Mouse (Mus musculus): Measurements from ENCODE around the gene Grb2. TPM values are rescaled to one million over a fixed set of nuclear protein-coding genes. Genes with fewer than 3 reads are reported as not detected.

The Grb2 gene
- polyA plus RNA-seq, 1 experiment from 2014 or later: 54.2 TPM

DNA sequence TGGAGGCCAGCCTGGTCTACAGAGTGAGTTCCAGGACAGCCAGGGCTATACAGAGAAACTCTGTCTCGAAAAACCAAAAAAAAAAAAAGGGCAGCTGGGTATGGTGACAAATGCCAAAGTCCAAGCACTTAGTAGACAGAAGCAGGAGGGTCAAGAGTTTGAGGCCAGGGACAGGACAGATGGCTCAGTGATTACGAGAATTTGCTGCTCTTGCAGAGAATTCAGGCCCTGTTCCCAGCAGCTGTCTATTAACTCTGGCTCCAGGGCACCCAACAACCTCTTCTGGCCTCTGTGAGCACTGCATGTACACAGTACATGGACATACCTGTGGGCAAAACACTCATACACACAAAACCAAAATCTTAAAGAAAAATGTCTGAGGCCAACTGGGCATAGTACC lies 90.4 kb downstream of the Grb2 start:
- H3K4me3 ChIP-seq (ENCODE audit: low read depth, low read length): no peak overlapping the region
- no peak overlapping the region for H3K9ac ChIP-seq (ENCODE audit: low read length)
- ATAC-seq (ENCODE audit: low FRiP score, low TSS enrichment) (no peak), DNase-seq (ENCODE audit: low spot score) (no peak)
- H3K36me3 ChIP-seq (ENCODE audit: control insufficient read depth, insufficient read depth, low read length): peaks cover 16% of the 10 kb centered on the region
- H3K4me2 ChIP-seq (replicated peaks; ENCODE audit: low read depth): no peak overlapping the region
- H3K9me3 ChIP-seq (ENCODE audit: control insufficient read depth, low read length): no peaks in the 10 kb centered on the region
- WGBS: 83% methylated on average over 2 of the region's 2 CpGs
- no peaks in the 10 kb centered on the region for H3K4me1 ChIP-seq (replicated peaks; ENCODE audit: control insufficient read depth, insufficient read depth)
- H3K27me3 ChIP-seq (ENCODE audit: control insufficient read depth, insufficient read depth, low read length): no peaks in the 10 kb centered on the region
- H3K27ac ChIP-seq (replicated peaks): no peak overlapping the region
- no peak for TF ChIP-seq CTCF (IDR thresholded peaks at IDR 0.05; ENCODE audit: low read depth)

DNA sequence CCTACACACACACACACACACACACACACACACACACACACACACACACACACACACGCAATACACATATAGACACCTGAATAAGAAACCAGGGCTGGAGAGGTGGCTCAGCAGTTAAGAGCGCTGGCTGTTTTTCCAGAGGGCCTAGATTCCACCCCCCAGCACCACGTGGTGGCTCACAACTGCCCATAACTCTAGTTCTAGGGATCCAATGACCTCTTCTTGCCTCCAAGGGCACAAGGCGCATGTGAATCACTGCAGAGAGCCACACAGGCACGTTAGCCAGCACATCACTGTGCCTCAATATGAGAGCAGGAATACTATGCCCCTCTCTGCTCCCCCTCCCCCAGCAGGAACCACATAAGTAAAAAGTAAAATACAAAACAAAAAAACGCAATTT lies 91.5 kb downstream of the Grb2 start:
- H3K36me3 ChIP-seq (ENCODE audit: control insufficient read depth, insufficient read depth, low read length): peaks cover 13% of the 10 kb centered on the region
- no peaks in the 10 kb centered on the region for H3K27me3 ChIP-seq (ENCODE audit: control insufficient read depth, insufficient read depth, low read length)
- no peak overlapping the region for H3K9ac ChIP-seq (ENCODE audit: low read length)
- H3K4me3 ChIP-seq (ENCODE audit: low read depth, low read length): no peak overlapping the region
- no peaks in the 10 kb centered on the region for H3K9me3 ChIP-seq (ENCODE audit: control insufficient read depth, low read length)
- DNase-seq (ENCODE audit: low spot score) (no peak), ATAC-seq (ENCODE audit: low FRiP score, low TSS enrichment) (no peak)
- H3K27ac ChIP-seq (replicated peaks): no peak overlapping the region
- 81% methylated on average over 6 of the region's 6 CpGs for WGBS
- peaks cover under 1% of the 10 kb centered on the region; the same call in 1 of the 2 replicates for H3K4me1 ChIP-seq (replicated peaks; ENCODE audit: control insufficient read depth, insufficient read depth)
- no peak for TF ChIP-seq CTCF (IDR thresholded peaks at IDR 0.05; ENCODE audit: low read depth)
- no peak overlapping the region for H3K4me2 ChIP-seq (replicated peaks; ENCODE audit: low read depth)

DNA sequence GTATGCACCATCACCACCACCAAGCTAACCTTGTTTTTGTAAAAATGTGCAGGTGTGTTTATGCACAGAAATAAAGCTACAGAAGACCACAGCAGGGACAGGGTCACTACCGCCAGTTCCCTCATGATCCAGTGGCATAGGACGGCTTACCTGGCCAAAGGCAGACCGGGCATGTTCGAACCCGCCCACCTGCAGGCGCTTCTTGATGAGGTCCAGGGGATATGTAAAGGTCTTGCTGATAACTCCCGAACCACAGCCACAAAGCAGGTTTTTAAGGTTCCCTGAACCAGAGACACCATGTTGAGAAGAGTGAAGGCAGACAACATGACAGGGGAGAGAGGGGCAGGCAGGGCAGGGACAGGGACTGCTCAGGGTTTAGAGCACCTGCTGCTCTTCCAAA lies 92.0 kb downstream of the Grb2 start:
- H3K9ac ChIP-seq (ENCODE audit: low read length): no peak overlapping the region
- no peak for TF ChIP-seq EP300 (optimal IDR thresholded peaks at IDR 0.05)
- TF ChIP-seq CTCF (IDR thresholded peaks at IDR 0.05; ENCODE audit: low read depth): no peak
- DNase-seq (ENCODE audit: low spot score) (no peak), ATAC-seq (ENCODE audit: low FRiP score, low TSS enrichment) (no peak)
- peaks cover 5% of the 10 kb centered on the region; the same call in 1 of the 2 replicates for H3K4me1 ChIP-seq (replicated peaks; ENCODE audit: control insufficient read depth, insufficient read depth)
- peaks cover 10% of the 10 kb centered on the region for H3K36me3 ChIP-seq (ENCODE audit: control insufficient read depth, insufficient read depth, low read length)
- no peak overlapping the region for H3K4me2 ChIP-seq (replicated peaks; ENCODE audit: low read depth)
- H3K9me3 ChIP-seq (ENCODE audit: control insufficient read depth, low read length): no peaks in the 10 kb centered on the region
- no peak overlapping the region for H3K27ac ChIP-seq (replicated peaks)
- H3K4me3 ChIP-seq (ENCODE audit: low read depth, low read length): no peak overlapping the region
- H3K27me3 ChIP-seq (ENCODE audit: control insufficient read depth, insufficient read depth, low read length): no peaks in the 10 kb centered on the region
- WGBS: 87% methylated on average over 7 of the region's 7 CpGs

DNA sequence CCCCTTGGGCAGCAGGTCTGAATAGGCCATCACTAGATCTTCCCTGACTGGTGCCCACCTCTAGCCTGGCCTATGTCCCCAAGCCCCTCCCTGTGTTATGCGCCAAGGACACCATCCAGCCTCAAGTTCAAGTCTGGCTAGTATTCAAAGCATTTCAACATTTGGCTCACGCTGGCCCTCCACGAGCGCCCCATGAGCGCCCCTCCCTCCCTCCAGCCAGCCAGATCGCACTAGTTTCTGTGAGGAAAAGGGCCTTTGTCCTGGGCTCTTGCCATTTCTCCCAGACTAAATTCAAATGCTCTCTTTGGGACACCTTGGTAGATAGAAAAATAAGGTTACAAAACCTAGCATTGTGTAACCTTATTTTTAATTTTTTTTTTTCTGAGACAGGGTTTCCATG lies 92.5 kb downstream of the Grb2 start:
- Histone ChIP-seq H3K4me3 (ENCODE audit: low read depth, low read length) (no peak overlapping the region), H3K4me2 (replicated peaks; ENCODE audit: low read depth) (no peak overlapping the region), H3K27ac (replicated peaks) (peak overlapping the region; percentile 58), H3K9me3 (ENCODE audit: control insufficient read depth, low read length) (no peaks in the 10 kb centered on the region), H3K9ac (ENCODE audit: low read length) (peak overlapping the region; percentile 18; the same call in 1 of the 2 replicates), H3K36me3 (ENCODE audit: control insufficient read depth, insufficient read depth, low read length) (peaks cover 9% of the 10 kb centered on the region), H3K4me1 (replicated peaks; ENCODE audit: control insufficient read depth, insufficient read depth) (peaks cover 5% of the 10 kb centered on the region; the same call in 1 of the 2 replicates), H3K27me3 (ENCODE audit: control insufficient read depth, insufficient read depth, low read length) (no peaks in the 10 kb centered on the region)
- DNase-seq (ENCODE audit: low spot score) (no peak), ATAC-seq (ENCODE audit: low FRiP score, low TSS enrichment) (no peak)
- TF ChIP-seq EP300 (optimal IDR thresholded peaks at IDR 0.05) (no peak), CTCF (IDR thresholded peaks at IDR 0.05; ENCODE audit: low read depth) (no peak)
- 85% methylated on average over 6 of the region's 6 CpGs for WGBS

GRCm38 (mm10) chr11:115615108-115615825 lies 93.1 kb downstream of the Grb2 start:
- DNase-seq (ENCODE audit: low spot score): no peak
- Histone ChIP-seq H3K36me3 (ENCODE audit: control insufficient read depth, insufficient read depth, low read length) (peaks cover 5% of the 10 kb centered on the region; the same call in 1 of the 2 replicates), H3K4me1 (replicated peaks; ENCODE audit: control insufficient read depth, insufficient read depth) (peaks cover 5% of the 10 kb centered on the region; the same call in 1 of the 2 replicates), H3K9me3 (ENCODE audit: control insufficient read depth, low read length) (no peaks in the 10 kb centered on the region), H3K4me3 (ENCODE audit: low read depth, low read length) (no peak overlapping the region), H3K27ac (replicated peaks) (peak overlapping the region; percentile 58), H3K4me2 (replicated peaks; ENCODE audit: low read depth) (no peak overlapping the region), H3K9ac (ENCODE audit: low read length) (peak overlapping the region; percentile 18; the same call in 1 of the 2 replicates), H3K27me3 (ENCODE audit: control insufficient read depth, insufficient read depth, low read length) (no peaks in the 10 kb centered on the region)
- WGBS: 67% methylated on average over 15 of the region's 15 CpGs
- ATAC-seq (ENCODE audit: low FRiP score, low TSS enrichment): no peak
- TF ChIP-seq EP300 (optimal IDR thresholded peaks at IDR 0.05): no peak
- TF ChIP-seq CTCF (IDR thresholded peaks at IDR 0.05; ENCODE audit: low read depth): no peak

DNA sequence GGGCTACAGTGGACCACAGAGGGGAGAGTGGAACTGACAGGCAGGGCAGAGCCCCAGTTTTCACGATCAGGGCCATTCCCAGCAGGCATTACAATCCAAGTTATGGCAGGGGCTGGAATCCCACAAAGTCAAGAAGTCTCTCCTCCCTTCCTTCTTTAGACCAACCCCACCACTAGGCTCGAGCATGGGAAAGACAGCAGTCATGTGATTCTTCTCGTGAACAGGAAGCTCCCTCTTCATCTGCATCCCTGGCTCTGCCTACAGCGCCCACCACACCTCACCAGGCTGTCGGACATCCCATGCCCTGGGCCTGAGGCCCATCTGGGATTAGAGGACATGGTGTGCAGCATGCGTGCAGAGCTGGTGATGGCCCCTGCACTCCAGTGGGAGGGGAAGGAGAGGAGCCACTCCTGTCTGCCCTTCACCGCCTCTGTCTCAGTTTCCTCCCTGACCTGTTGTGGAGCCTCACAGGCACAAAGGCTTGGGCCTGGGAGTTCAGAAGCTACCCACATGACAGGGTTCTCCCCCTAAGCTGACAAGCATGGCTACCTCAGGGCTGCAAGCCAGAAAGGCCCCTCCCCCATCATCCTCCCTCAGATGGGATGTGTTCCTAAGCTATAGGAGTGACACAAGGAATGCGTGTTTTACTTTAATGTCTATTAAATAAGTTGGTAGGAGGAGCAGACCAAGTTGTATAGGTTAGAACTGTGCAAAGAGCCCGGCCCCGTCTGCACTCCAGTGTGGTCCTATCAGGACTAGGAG lies 93.9 kb downstream of the Grb2 start:
- no peak overlapping the region for H3K9ac ChIP-seq (ENCODE audit: low read length)
- no peaks in the 10 kb centered on the region for H3K9me3 ChIP-seq (ENCODE audit: control insufficient read depth, low read length)
- DNase-seq (ENCODE audit: low spot score): no peak
- peak overlapping the region; percentile 58 for H3K27ac ChIP-seq (replicated peaks)
- peaks cover 5% of the 10 kb centered on the region; the same call in 1 of the 2 replicates for H3K4me1 ChIP-seq (replicated peaks; ENCODE audit: control insufficient read depth, insufficient read depth)
- no peak for ATAC-seq (ENCODE audit: low FRiP score, low TSS enrichment)
- peaks cover 5% of the 10 kb centered on the region; the same call in 1 of the 2 replicates for H3K36me3 ChIP-seq (ENCODE audit: control insufficient read depth, insufficient read depth, low read length)
- no peak overlapping the region for H3K4me3 ChIP-seq (ENCODE audit: low read depth, low read length)
- 81% methylated on average over 10 of the region's 10 CpGs for whole genome bisulfite sequencing
- H3K4me2 ChIP-seq (replicated peaks; ENCODE audit: low read depth): no peak overlapping the region
- TF ChIP-seq CTCF (IDR thresholded peaks at IDR 0.05; ENCODE audit: low read depth) (no peak), EP300 (optimal IDR thresholded peaks at IDR 0.05) (no peak)
- no peaks in the 10 kb centered on the region for H3K27me3 ChIP-seq (ENCODE audit: control insufficient read depth, insufficient read depth, low read length)
